Mouse (Mus musculus) cerebellum, adult 8-10 months (tissue): ENCODE results near the gene Cyp2d11.
"Not testable (repeated sequence)": the region's sequence is repeated elsewhere in the genome, so short reads cannot be mapped to it uniquely, and the experiment has no call there.

Experiments used
- DNase-seq: peaks from one replicate; pipeline ENCODE4 v3.0.0; 2022

The Cyp2d11 gene

DNA sequence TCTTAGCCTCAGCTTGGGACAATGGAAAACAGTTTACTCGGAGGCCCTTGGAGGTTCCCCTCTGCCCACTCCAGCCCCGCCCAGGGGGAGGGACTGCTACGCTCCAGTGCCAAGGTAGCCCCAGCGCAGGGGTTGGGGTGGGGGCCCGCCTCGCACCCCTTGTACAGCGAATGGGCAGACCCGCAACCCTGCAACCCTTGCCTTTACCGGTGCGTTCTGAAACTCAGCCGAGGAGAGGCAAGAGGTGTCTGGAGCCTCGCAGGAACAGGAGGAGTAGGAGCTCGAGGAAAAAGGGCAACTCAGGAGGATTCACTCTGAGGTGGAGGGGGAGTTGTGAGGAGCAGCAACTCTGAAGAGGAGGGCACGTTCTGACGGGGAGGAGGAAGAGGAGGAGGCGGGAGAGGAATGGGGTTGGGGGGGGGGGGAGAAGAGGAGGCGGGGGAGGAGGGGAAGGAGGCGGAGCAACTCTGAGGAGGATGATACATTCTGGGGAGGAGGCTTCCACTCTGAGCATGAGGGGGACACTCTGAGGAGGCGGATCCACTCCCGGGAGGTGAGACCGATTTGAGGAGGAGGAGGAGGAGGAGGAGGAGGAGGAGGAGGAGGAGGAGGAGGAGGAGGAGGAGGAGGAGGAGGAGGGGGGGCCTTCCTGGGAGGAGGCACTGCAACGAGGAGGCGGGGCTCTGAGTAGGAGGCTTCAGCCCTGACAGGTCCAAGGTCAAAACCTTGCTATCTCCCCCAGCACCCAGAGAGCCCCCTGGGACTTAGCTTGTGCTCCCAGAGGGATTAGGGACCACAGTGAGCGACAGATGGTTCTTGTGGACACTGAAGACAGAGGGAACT, 13.7 kb downstream of the Cyp2d11 start, which contains the start of gene Cyp2d22:
TSS of gene Cyp2d22 (minus strand) at position 390 of the 843 bp plus-strand sequence.
- peak; percentile 62 for DNase-seq

DNA sequence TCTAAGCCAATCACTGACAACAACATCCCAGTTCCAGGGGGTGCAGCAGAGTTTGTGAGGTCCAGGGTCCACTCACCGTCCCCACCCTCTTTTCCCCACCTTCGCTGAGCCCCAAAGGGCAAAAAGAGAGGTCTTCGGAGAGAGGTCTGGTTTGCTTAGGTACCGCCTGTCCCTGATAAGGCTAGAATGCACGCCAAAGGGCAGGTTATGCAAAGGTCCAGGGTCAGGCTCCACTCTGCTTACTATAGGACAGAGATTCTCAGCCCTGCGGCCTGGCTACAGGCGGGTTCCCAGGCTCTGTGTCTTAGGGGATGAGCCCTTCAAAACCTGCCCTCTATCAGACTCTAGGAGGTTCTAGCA, 14.3 kb downstream of the Cyp2d11 start:
- DNase-seq = no peak

DNA sequence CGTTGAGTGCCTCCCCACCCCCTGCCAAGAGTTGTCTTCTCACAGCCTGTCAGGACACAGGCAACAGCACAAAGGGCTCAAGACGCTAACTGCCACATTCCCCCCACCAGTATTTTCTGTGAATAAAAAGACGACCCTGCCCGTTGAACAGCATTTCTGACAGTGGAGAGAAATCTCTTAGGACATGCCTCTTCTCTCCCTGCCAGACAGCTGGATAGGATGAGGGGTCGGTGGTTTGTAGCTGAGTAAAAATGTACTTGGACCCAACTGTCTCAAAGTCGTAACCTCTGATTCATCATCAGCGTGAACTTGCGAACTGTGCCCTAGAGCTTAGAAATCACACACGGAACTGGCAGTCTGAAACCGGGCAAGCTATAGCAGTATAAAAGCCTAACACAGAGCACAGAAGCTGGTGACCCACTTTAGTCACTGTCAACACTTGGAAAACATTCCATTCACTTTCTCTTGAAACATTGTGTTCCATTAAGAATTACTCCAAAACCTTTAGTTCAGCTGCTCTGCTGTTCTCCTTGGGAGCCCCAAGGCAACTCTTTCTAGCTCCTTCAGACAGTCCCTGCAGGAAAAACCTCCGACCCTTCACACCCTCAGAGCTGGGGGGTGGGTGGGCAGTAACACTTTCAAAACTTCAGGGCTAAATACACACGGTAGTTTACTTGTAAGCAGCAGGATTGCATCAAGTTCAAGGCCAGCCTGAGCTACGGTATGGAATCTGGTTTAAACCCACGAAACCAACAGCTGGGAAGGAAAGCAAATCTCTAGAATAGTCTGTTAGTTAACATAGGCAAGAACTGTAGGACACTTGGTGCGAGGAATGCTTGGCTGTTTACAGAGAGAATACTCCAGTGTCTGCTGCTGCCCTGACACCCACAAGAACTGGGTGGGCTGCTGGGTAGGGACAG, 15.3 kb downstream of the Cyp2d11 start:
- no peak for DNase-seq

DNA sequence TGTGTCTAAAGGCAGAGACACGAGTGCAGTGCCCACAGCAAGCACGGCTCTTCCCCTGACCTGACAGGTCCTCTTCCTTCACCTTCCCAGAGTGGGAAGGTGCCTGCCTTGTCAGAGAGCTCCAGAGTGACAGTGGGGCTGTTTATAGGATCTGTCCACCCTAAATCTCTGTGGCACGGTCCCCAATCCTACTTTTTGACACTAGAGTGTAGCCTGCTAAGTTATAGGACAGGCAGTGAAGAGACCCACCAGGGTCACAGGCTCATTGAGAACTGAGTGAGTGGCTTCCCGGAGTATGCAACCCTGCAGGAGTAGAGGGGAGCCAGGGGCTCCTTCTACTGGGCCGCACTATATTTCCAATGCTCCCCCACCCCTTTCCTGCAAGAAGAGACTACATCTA, 16.1 kb downstream of the Cyp2d11 start:
- no peak for DNase-seq

DNA sequence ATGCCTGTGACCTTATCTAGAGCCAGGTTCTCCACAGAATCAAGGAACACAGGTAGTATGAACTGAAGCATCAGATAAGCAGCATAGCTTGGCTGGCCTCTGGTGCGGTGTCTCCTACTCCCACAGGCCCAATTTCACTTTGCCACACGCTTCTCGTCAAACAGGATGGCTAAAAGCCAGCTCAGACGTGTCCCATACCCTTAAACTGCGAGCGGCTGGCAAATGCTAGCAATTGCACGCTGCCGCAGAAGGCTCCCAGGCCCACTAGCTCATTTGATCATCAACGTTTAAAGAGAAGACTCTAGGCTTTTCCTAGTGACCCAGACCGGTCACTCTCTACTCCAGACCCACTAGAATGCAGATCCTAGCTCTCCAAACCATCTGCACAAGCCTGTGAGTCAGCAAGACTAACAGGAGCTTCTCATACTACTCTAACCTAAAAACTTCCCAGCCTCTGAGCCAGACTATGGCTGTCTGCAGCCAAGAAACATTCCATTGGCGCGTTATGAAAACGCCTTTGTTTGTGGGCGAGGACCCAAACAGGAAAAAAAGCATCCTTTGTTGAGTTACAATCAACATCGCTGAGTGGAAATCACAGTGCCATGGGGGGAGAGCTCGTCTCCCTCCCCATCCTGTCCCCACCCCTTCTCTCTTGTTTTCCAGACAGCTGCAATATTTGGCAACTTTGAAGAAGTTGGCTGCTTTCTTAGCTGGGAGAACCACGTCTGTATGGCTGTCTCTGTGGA, 17.3 kb downstream of the Cyp2d11 start:
- DNase-seq = no peak

DNA sequence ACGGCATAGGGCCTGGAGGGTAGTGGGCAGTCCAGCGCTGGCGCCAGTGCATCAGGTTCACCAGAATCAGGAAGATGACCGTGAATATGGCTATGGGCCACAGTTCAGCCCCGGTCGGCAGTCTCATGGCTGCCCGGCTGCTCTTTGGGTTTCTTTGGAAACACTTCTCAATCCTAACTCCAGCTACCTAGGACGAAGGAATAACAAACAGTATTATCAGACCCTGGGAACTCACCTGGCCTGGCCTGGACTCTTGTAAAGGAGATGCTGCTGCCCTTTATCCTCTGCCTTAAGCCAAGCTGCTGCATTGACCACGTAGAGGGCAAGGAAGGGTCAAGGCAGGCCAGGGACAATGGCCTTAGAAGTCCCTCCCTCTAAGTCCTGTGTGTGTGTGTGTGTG, 18.0 kb downstream of the Cyp2d11 start:
- DNase-seq = no peak

DNA sequence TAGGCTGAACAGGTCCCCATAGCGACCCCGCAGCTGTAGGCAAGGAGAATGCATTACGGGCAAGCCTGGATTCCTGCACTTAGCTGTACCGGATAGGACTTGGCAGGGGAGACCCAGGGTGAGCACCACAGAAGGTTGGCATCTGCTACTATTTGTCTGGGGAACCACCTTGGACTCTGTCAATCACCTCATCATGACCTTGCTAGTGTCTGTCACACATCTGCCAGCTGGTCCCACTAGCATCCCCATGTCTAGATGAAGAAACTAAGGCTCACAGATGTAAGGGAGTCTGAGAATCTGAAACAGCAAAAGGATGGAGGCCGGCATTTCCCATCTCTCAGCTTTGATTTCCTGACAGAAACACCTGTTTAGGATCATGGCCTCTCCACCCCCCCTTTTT, 19.4 kb downstream of the Cyp2d11 start:
- DNase-seq = no peak

DNA sequence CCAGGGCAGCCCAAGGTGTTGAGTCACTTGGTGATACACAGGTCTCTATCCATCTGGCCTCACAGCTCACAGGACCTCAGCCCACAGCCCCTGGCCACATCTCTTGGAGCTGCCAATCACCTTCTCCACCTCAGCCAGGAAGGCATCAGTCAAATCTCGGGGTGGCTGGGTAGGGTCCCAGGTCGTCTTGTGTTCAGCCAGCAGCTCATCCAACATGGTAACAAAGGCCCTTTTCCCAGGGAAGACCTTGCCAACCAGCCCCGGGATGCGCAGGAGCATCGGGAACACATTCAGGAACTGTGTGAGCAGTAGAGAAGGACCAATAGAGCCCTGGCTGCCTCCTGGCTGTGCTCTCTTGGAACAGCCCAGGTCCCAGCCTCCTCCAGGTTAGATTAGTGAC, 20.8 kb downstream of the Cyp2d11 start:
- no peak for DNase-seq

DNA sequence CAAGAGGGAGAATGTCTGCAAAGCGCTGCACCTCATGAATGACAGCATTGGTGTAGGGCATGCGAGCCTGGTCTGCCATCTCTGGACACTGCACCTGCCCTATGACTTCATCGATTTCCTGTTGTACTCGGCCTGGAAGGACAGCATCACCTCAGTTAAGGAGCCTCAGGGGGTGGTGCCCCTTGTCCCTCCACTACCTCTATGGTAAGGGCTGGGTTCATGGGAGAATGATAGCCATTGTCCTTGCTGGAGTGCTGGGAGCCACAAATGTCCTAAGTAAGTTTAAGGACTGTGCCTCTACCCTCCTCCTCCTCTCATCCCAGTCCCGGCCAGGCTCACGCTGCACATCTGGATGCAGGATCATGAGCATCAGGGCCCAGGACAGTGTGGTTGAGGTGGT, 21.4 kb downstream of the Cyp2d11 start:
- no peak for DNase-seq

DNA sequence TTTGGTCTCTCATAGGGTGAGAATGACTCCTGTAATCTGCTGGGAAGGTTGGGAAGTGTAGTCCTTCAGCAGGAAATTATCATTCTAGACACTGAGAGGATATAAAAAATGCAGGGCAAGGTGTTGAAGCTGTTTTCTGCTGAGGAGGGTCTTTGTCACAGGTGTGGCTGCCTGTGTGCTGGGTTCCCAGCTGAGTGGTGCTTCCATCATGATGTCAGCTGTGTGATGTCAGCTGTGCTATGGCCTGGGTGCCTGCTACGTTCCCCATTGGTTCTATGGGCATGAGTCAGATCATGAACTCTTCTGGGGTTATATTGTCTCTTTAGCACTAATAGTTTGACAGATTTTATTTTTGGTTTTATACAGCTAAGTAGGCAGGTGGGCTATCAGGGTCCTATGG, 25.0 kb downstream of the Cyp2d11 start:
- DNase-seq = no peak

DNA sequence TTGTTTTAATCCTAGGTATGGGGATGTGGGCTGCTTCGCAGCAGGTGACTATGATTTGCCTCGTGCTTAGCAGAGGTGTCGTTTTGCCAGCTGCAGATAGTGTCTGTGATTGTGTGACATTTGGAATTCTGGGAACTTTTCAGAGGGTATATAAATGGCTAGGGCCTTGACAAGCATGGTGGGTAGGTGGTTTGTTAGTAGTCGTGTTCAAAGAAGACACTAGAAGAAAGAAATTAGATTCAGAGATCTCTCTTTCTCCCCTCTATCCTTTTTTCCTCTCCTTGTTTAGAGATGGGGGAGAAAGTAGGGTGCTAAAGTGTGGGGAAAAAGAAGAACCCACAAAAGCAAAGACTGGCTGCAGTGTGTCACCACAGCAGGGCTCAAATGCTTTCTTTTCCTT, 25.7 kb downstream of the Cyp2d11 start:
- DNase-seq = no peak

DNA sequence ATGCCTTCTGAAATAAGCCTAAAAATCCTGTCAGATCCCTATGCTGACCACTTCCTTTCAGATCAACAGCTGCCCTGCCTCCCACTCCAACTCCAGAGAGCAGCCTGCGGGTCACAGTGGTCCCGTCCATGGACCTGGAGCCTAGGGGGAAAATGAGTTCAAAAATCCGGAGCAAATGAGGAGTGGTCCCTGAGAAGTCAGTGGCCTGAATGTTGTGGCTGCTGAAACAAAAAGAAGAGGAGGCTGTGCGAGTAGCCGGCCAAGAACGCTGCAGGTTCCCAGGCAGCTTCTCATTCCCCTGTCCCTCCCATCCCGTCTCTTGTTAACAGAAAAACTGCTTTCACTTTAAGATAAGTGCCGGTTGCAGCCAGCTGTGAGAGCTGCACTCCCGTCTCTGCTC, 29.3 kb downstream of the Cyp2d11 start:
- DNase-seq = not testable (repeated sequence)

DNA sequence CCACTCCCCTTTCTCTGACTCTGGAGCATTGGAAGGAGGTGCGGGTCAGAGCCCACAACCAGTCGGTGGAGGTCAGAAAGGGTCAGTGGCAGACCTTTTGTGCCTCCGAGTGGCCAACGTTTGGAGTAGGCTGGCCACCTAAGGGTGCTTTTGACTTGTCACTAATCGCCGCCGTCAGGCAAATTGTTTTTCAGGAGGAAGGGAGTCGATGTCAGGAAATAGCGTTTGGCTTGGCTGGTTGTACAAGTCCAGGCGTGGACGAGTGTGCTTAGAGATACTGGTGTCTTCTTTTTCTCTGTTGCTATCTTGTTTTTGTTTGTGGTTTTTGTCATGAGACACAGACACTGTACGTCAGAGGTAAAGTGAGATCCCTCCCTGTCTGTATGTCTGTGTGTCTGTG, 30.0 kb downstream of the Cyp2d11 start:
- DNase-seq = not testable (repeated sequence)

DNA sequence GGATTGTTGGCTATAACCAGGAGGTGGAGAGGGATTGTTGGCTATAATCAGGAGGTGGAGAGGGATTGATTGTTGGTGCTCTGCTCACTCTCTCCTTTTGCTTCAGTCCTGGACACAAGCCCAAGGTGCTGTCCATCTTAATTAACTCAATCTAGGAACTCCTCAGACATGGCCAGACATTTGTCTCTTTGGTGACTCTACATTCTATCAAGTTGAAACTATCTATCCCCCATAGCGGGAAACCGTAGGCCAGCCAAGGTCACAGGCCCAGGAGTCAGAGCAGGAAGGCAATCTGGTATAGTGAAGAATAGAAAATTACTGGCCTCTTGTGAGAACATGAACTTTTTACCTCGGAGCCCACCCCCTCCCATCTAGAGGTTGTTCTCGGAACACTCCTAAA, 31.6 kb downstream of the Cyp2d11 start:
- no peak for DNase-seq

DNA sequence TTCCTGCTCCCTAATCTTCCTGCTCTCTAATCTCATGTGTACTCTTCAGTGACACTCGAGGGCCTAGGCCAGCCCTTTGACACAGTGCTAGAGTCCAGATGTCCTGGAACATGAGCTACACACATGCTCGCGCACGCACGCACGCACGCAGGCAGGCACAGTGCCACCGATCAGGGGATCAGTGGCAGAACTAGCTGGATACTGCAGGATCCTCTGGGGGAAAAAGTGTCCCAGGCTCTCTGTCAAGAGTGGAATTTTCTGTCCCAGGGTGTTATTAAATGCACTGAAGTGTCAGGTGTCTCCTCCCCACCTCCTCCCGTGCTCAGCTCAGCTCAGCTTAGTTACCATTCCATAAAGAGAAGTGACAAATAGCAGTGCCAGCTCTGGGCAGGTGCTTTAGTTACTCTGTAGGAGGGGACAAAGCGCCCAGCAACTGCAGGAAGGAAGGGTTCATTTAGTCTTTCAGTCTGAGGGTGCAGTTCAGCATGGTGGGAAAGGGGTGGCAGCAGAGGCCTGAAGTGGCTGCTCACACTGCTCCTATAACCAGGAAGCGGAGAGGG, 32.3 kb downstream of the Cyp2d11 start:
- DNase-seq = no peak

DNA sequence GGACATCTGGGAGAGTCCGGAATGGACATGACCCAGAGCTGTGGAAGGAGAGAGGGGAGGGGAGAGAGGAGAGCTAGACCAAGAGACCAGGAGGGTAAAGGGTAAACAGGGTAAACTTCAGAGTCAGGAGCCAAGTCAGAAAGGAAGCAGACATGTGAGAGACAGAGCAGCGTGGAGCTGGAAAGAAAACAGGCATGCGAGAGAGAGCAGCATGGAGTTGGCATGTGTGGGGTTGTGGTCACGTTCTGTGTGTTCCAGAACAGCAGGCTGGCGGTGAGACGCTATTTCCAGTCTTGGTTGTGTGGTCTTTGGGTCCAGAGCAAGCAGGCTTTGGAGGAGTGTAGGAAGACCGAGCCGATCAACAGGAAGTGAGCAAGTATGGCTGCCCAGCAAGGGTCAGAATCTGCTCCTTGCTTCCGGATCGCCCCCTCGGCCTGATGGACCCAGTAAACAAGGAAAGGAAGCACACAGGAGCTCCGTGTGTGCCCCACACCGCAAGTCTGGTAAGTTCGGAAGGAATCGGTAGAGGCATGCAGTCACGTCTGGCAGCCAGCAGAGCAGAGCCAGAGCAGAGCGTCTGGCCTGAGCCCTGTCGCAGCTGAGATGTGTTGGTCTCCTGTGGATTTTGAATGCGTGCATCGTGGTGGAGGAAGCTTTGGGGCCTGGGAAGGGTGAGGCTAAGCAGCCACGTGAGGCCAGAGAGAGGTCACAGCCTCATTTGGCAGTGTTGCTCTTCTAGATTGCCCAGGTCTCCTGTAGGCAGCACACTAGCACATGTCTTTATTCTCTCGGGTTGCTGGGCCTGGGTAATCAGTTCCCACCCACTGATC, 35.2 kb downstream of the Cyp2d11 start:
- no peak for DNase-seq

DNA sequence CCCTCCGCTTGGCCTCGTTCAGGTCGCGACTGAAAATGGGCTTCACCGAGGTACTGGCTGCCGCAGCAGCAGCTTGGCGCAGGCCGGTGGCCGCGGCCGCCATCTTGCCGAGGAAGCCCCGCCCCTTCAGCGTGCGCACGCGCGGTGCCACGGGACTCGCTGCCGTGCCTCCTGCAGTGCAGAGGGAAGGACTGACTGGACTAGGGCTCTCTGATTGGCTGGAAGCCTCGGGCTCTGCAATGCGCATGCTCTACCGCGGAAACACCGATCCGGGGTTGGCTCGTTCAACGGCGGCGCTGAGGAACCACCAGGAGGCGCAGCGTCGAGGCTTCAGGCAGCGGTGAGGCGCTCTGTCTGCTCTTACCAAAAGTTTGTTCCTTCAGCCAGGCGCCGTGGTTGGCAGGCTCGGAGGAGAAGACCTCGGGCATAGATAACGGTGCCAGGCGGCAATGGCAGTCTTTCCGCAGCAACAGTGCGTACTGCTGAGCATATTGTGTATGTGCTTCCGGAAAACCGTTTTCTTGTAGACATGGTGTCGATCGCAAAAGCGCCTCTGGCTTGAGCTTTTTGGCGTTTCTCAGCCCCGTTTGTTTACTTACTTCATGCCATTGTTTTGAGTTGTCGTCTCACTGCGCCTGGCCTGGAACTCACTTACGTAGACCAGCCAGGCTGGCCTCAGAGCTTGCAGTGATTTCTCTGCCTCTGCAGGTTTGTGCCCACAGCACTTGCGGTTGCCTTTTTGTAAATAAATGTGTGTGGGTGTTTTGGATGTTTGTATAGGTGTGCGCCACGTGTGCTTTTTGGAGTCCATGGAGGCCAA, 39.5 kb downstream of the Cyp2d11 start, which contains the start of gene Ndufa6:
TSS of gene Ndufa6 (minus strand) at position 197 of the 820 bp plus-strand sequence.
- peak; percentile 97 for DNase-seq

DNA sequence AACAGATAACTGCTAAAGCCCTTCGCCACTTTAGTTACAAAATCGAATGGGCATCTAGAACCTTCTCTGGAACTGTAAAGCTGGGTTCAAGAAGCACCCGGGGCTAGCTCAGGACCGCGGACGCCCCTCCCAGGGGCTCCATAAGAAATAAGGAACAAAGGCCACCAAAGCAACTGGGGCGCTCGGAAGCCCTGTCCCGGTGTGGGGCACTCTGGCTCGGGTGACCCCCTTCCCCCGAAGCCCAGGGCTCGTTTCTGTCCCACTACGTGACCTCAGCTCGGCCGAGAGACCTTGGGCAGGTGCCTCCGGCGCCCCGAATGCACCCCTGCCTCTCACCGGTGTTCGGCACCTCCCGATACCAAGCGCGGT, 40.1 kb downstream of the Cyp2d11 start:
- no peak for DNase-seq

DNA sequence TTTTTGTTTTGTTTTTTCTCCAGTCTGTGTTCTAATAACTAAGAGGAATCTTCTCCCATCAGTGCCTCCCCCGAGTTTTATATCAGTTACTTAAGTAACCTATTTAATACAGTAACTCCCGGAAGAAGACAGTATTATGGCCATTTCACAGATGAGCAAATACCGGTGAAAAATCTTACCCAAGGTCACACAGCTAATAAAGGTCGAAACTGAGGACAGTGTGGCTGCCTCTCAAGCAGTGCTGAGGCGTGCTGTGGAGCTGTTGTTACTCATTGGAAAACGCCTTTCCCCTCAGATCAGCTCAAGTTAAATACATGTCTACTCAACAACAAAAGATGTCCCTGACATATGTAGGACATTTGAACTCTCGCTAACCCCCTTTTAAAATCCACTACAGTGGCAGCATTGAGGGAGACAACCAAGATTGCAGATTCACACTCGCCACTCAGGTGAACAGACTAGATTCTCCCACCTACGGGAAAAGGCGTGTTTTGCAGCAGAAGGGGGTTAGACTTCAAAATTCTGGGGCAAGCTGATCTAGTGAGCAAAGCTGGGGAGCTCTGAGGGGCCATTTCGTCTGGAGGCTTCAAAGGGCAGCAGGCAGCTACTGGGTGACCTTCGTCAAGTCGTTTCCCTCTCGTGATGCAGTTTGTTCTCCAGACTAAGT, 40.6 kb downstream of the Cyp2d11 start:
- DNase-seq = no peak

DNA sequence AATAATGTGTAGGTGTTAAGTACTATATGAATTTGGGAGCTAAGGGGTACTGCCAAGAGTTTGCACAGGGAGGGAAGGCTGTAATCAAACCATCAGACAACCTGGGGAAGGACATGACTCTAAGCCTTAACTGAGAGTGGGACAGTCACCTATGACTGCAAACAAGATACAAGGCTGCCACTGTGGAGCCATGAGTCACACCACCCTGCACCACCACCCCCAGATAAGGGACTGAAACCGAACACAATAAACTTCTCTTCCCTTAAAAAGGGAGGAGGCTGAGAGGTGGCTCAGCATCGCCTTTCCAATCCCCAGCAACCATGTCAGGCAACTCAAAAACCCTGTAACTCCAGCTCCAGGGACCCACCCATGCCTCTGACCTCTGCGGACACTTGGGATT, 42.3 kb downstream of the Cyp2d11 start:
- DNase-seq = no peak
